Mouse (Mus musculus) megakaryocyte-erythroid progenitor cell, adult 5-6 weeks (primary cell): ENCODE data around the gene Shisa6. TPM values are rescaled to one million over a fixed set of nuclear protein-coding genes. Genes with fewer than 3 reads are reported as not detected.

ENCODE experiments used
- ATAC-seq: replicated peaks from 2 replicates; pipeline ENCODE4 v1.8.0; 2016; ENCODE audit warnings: mild to moderate bottlenecking, inconsistent platforms; ENCODE audit not compliant: severe bottlenecking, poor library complexity, low FRiP score, low TSS enrichment
- total RNA-seq, 2 experiments: library from RNA; stranded (forward) in 1 of 2; stranded (reverse) in 1 of 2; fragments of 200-1000, 215-1000 nt in 1 of 2; fragments of >200 nt in 1 of 2; fragmentation: Nextera tagmentation in 1 of 2; gene quantifications; 2 replicates each; pipeline ENCODE4 v1.2.3; 2014 to 2017

Gene Shisa6
- total RNA-seq (2014; fragmentation: Nextera tagmentation) = not detected in 2 replicates
- not detected in 2 replicates for total RNA-seq (2017)

DNA sequence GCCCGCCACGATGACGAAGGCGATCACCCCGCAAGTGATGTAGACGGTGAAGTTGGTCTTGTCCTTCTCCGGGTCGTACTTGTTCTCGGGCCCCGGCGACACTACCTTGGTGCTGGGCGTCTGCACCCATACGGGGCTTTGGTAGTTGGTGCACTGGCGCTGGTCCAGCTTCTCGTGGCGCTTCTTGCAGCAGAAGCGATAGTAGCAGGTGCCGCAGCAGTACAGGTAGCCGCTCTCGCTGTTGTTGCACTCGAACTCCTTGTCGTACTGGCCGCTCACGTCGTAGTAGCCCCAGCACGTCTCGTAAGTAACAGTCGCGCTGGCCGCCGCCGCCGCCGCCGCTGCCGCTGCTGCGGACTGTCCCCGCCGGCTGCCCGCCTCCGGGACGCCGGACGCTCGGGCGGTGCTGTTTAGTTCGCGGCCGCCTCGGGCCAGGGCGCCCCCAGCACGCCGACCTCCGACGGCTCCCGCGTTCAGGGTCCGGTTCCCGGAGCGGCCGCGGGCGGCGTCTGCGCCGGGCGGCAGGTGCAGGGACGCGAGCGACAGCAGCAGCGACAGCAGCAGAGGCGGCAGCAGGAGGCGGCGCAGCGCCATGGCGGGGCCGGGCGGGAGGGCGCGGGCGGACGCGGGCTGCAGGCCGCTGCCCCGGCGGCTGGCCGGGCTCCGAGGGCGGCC lies at the start of gene Shisa6:
TSS of gene Shisa6 (minus strand) at position 594 of the 675 bp plus-strand sequence.
- no peak for ATAC-seq

DNA sequence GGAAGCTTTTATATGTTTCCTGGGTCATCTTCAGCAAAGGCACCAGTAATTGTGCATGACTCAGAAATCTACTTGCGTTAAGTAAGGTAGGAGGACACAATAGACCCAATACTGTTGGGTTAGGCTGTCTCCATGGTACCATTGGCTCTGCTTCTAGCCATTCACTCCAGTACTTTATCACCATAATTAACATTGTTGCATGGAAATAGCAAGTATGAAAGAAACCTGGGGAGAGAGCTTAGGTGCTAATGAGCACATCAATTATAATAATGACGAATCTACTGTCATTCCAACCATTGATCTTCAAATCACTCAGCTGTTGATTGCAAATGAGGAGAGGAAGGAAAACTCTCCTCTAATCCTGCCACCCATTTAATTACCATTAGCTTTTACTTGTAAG lies 48.1 kb upstream of the Shisa6 start:
- ATAC-seq = no peak

DNA sequence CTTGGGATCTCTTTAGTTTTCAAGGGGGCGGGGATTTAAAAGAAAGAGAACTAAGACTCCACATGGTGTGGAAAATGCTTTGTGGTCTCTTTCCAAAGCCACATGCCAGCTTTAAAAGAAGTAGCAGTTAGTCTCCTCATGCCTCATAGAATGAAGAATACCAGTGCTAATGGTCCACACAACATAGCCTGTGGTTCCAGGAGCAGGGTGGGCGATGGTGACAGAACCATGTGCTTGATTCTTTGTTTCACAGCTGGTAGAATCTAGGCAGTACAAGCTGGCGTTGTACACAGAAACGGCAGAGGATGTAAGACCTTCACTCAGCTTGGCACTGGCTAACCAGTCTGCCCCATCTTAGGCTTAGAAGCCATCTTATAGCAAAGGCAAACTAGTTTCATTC lies 43.3 kb upstream of the Shisa6 start:
- no peak for ATAC-seq

DNA sequence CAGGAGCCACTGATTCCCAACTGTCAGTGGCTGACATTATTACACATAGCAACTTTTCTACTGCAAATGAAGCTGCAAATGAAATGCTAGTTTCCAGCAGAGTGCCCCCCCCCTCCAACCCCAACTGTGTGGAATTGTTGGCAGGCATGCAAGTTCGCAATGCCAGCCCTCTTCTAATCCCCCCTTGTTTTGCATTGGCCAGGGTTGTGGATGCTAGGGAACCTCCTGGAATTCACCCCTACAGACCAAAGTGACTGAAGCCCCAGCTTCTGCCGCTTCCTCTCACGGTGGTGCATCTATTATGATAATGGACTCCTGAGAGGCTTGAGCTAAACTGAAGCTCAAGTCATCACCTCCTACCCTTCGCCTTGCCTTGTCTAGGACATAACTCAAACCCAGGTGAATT lies 42.6 kb upstream of the Shisa6 start:
- no peak for ATAC-seq

DNA sequence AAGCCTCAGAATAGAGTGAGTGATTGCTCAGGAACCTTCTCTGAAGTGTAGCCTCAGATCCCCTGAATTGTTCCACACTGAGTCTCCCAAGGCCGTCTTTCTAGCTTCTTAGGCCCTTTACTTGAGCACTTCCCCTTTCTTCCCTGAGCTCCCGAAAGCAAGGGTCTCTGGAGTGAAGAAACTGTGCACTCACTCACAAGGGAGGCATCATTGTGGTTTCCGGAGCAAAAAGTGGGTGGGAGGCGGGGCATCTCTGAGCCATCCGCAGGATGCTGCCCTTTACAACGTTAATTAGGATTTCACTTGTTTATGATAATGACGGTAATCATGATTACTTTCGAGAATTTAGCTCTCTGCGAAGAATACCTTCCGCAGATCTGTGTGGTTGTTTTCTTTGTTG lies 41.6 kb upstream of the Shisa6 start:
- no peak for ATAC-seq

DNA sequence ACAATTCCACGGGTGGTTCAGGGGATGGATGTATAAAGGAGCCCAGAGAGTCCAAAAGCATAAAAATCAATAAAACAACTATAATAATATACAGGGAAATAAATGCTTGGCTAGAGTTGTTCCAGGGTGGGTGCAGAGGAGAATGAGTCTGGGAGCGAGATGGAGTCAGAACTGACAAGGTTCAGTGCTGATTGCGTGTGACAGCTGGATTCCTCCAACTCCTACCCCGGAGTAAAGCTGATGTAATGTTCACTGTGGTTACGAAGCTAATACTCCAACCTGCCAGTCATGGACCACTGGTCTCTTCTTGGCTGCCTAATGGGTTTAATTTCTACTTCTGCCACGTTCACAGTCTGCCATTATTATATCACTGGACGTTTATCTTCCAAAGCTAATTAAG lies 36.5 kb upstream of the Shisa6 start:
- no peak for ATAC-seq

DNA sequence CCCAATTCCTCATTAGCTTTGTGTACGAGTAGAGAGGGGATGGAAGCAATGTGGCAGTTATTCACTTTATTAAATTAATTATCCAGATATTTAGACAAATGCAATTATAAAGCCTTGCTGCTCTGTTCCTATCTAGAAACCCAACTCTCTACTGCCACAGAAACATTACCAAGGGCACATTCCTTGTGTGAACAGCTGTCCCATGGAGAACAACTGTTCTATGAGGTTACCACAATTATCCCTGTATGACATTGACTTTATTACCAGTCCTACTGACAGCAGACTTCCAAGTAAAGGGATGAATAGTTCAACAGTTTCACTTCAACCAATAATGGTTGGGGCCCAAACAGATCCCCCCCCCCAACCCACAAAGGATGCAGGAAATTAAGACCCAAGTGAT lies 12.1 kb upstream of the Shisa6 start:
- ATAC-seq = no peak

DNA sequence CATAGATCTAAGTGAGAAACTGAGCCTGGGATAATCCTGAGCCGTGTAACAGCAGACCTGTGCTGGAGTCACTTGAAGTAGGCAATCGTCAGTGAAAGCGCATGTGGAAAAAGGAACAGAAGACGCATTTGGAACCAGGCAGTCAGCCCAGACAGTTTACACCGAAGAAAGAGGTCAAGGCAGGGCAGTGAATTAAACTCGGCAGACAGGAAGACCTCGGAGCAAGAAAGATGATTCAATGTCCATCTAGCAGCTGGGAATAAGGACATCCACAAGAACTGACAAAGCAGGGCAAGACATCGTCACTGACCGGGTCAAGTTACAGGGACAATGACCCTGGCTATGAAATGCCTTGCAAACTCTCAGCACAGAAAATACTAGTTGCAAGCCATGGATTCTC lies 10.1 kb upstream of the Shisa6 start:
- ATAC-seq = no peak

DNA sequence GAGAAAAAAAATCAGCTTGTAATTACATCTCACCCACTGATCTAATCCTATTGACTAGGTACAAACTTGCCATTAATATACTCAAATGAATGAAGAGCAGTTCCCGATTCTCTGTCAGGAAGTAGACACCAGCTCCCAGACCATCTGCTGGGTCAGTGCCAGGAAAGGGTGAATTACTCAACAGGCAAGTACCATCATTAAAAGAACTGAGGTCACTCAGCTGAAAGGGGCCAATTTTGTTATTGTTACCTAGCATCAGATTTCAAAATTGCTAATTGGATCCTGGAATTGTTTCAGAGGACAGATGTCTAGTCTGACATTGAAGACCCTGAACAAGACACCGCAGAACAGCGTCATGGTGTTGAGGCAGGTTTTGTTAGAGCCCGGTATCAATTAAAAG lies 9.4 kb upstream of the Shisa6 start:
- ATAC-seq = no peak

DNA sequence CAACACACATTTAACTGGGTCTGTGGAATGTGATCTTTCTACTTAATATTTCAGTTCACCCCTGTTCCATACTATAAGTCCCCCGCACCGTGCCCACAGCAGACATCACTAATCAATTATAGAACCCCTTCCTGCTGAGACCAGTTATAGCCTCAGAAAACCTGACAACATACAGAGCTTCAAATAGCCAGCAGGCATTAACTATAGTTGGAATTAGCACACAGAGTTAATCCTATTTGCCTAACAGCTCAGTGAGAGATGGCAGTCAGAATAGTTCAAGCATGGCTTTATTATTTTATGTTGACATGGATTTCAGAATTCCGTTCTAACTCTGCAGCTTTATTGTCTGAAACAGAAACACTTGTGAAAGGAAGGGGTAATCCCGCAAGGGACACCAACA lies 8.5 kb upstream of the Shisa6 start:
- no peak for ATAC-seq

DNA sequence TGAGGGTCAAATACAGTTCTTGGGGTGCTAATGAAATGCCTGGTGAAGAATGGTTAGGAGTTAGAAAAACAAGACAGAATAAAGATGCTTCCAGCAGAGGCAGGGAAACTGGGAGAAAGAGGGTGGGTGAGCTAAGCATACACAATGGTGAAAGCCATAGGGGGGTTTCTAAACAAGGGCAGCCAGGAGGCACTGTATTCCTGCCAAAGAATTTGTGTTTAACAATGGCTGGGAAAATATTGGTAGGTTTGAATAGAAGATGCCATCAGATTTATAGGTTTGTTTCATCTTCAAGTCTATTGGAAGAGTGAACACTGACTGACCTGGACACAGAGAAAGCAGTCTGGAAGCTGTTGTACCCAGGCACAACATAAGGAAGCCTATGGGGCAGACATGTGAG lies 2.4 kb upstream of the Shisa6 start:
- no peak for ATAC-seq

DNA sequence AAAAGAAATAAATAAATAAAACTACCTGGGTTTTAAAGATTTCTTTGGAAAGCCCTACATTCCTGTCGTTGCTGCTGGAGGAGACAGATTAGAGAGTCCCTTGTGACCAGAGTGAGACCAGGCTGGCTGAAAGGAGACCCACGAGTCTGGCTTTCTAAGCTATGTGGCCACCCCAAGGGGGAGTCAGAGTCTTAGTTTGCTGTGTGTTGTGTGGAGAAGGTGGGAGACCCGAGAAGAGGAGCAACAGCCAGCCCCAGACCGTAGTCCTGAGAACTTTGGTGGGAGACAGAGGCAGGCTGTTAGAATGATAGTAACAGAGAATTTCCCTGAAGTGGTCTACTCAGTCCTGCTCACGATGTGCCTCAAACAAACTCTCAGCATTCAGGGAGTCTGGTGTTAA lies 1.6 kb upstream of the Shisa6 start:
- no peak for ATAC-seq

DNA sequence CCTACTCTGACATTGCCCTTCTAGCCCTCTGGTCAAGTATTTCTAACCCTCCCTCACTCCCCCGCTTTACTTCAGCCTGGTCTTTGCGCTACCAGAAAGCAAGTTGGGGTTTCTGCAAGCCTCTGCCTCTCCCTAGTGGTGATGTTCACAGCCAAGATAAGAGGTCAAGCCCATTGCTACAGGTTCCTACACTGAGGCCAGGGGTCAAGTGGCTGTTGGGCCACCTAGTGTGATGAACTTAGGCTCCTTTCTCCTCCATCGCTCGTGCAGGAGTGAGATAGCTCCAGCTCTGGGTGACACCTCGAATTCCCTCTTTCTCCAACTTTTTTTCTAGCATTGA lies 1.2 kb upstream of the Shisa6 start:
- no peak for ATAC-seq

DNA sequence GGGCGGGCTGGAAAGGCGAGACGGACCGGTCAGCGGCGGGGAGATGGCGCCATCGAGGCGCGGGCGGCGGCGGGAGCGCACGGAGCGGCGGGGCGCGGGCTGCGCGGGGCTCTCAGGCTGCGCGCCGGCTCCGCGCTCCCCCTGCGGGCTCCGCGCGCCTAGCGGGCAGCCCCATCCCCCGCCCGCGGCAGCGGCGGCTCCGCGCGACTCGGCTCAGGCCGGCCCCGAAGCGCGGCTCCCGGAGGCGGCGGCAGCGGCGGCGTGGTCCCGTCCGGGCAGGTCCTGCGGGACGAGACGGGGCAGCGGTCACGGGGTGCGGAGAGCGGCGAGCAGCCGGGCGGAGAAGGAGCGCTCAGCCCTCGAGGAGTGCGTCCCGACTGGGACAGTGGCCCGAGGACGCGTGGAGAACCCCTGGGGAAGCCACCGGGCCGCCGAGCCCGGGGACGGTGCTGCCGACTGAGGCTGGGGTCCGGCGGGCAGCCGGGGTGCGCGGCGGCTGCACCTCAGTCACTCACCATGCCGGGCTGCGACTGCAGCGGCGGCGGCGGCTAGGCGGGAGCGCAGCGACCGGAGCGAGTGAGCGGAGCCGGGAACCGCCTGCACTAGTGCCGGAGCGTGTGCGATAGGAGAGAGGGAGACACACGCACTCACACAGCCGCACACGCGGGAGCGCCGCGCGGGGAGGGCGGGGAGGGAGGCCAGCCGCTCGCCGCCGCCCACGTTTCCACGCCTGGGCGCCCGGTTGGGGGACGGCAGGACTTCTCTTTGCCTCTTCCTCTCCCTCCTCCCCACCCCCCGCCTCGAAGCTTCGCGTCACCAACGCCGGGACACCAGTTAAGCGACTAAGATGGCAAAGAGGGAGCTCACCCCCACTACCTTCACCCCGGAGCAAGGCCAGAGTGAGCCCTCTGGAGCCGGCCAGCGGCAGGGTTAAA lies 549 bp upstream of the Shisa6 start:
- no peak for ATAC-seq

DNA sequence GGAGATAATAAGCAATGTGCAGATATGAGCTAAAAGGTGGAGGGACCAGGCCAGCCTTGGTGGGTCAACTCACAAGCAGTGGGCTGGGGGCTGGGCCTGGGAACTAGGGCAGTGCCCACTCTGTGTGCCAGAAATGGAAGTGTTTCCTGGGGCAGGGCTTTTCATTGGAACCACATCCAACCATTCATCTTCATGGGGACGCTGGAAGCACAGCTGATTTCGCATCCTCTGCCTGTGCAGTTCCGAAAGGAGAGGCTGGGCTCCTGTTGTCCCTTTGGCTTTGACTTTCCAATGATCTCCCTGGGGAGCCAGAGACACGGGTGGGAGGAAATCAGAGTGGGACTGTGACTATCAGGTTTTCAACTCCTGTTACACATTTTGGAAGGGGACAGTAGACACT lies 1.5 kb downstream of the Shisa6 start:
- no peak for ATAC-seq

DNA sequence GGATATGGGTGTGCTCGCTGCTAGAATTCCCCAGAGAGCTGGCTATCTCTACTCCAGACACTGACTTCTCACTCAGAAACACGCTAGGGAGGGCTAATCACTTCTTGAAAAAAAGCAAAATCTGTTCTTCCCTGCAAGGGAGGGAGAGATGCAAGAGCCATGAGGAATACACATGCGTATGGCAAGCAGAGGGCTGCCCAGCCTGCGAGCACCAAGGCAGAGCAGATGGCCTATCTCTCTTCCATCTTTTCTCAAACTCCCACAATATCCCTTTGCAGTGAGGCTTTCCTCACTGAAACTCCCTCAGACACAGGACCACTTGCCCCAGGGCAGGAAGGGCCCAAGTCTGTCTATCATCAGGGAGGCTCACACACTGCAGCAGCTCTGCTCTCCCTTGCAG lies 3.4 kb downstream of the Shisa6 start:
- no peak for ATAC-seq

DNA sequence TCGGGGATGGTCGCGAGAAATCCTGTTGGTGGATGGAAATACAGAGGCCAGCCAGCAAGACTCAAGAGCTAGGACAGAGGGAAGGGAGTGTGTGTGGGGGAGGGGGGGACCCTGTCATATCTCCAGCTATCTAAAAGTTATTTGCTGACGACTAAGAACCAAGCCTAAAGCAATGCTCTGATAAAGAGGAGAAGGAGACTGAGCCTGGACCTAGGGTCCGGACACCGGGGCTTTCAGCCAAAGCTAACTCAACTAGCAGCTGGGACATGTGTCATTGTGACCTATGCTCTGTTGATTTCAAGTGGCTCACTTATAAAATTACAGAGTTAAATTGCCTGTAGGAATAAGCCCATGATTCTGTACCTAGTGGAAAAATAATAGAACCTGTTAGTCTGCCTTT lies 6.4 kb downstream of the Shisa6 start:
- no peak for ATAC-seq

DNA sequence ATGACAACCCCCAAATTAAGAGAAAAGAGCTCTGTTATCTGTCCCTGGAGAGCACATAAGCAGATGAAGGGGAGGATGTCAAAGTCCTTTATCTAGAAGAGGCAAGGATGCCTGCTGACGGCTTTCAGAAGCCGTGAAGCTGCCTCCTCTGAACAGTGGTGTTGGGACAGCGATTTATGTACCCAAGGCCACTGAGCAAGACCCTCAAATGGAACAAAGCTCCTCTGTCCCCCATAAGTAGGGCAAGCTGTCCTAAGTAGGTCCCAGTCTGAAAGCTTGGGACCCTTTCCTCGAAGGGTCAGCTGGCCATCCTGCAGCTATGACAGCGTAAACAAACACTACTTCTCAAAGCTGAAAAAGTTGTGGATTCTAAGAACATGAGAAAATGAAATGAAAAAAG lies 11.4 kb downstream of the Shisa6 start:
- no peak for ATAC-seq

DNA sequence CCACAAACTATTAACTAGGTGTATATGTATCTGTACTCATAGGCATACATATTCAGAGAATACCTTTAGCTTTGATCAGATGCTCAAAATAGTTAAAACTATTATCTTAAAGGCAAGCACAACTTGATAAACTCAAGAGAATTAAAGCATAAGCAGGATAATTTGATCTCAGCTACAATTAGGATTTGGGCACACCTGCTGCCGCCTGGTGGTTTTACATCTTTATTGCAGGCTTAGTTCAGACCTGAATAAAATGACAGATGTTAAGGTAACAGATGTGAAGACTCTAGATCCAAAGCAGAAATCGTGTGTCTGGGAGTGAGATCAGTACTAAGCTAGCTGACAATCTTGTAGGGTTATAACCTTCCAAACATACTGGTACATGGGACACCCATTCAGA lies 24.8 kb downstream of the Shisa6 start:
- no peak for ATAC-seq

DNA sequence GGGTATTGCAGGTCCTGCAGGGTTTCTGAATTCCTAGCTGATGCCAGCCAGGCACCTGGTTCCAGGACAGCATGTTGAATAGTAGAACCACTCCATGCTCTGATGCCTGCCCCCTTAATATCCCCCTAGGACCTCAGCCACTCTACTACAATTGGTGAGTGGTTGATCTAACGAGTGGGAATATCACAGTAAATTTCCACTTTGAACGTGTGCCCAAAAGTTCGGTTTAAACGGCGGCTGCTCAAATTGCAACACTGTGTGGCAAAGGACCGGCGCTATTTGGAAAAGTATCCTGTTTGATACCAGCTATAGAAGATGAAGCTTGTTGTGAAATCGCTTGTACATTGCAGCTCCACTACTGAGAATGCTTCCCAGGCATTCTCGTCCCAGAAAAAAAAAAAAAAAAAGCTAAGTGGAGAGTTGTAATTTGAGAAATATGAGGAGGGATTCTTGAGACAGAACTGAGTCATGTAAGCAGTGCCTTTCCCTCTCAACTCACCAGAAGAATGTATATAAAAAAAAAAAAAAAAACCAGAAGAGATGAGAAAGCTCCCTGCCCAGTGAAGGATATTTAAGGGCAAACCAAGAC lies 26.8 kb downstream of the Shisa6 start:
- no peak for ATAC-seq

DNA sequence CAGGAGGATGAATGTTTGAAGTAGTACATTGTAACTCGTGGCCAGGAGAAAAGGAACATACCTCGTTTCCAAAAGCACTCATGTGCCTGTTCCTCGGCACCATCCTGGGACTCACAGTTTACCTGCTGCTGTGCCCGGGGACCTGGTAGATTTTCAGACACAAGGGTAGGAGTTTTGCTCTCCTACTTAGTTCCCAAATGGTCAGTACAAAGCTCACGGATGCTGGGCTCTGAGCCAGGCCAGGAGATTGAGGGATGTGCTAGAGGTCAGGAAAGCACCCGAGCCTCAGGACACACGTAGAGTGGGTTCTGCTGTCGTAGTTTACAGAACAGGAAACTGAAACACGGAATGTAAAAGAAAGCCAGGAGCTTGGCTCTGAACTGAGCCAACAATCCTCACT lies 29.5 kb downstream of the Shisa6 start:
- ATAC-seq = no peak
